Mouse (Mus musculus) bone marrow, adult 2 months (tissue): ENCODE data around the gene Sbk2.

Source experiments
- CTCF ChIP-seq: fragments of 200-500 bp; IDR thresholded peaks from 2 replicates; pipeline ENCODE4 v1.5.1; 2011; ENCODE audit warnings: low read length, control low read depth; ENCODE audit not compliant: control insufficient read depth, insufficient read depth
- POLR2A ChIP-seq: fragments of 200-500 bp; IDR thresholded peaks from 2 replicates; pipeline ENCODE4 v1.6.1; 2011; ENCODE audit warnings: low read depth, mild to moderate bottlenecking, control low read depth, low read length, borderline replicate concordance; ENCODE audit not compliant: control insufficient read depth

- TF ChIP-seq CTCF = no peak
- TF ChIP-seq POLR2A = no peak
Measured at GRCm38 (mm10) chr7:4898851-4899648, 65.2 kb downstream of the Sbk2 start.
